Mouse (Mus musculus) retina, postnatal 7 days (tissue): ENCODE data around the gene Kbtbd12.
A peak's percentile ranks its signal among the peaks of the same experiment; 100 is the strongest.

ENCODE experiments used
- DNase-seq: peaks from one replicate; pipeline ENCODE4 v3.0.0-alpha.2; 2012; ENCODE audit warnings: low read depth, low spot score

Kbtbd12 gene

GRCm38 (mm10) chr6:88502030-88502970, 135.4 kb downstream of the Kbtbd12 start:
- no peak for DNase-seq

GRCm38 (mm10) chr6:88500405-88500767, 137.4 kb downstream of the Kbtbd12 start:
- DNase-seq = no peak

DNA sequence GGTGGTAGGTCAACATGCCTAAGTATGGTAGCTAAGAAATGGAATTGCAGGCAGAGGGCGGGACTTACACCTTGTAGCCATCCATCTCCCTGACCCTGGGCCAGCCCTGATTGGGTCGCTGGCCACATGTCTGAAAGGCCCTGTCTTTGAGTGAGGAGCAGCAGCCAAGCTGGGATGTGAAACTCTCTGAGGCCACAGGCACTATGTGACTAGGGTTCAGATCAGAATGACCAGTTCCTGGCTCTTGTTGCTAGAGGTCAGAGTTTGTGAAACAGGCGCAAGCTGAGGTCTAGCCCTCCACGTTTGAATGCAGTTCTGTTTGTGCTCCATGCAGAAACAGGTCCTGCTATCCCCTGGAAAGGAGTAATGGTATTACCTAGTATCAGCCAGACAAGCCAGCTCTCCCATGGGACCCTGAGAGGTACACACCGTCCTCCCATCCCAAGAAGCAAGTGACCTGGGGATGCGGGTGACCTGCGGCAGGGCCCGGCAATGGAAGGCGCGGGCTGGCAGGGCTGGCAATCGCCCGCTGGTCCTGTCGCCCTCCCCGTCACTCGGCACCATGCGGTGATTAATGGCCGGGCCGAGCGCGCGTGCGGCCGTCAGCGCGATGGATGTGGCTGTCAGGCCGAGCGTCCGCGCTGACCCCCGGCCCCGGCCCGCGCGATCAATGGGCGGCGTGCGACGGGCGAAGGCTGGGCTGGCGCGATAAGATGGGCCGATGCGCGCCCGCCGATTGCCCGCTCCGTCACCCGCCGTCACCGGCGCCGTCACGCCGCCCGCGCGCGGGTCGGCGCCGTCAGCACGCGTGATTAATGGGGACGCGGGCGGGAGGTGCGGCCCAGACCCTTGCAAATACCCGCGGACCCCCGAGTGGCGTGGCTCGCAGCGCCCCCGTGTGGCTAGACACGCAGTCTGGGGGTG, 138.0 kb downstream of the Kbtbd12 start:
- peak; percentile 58 for DNase-seq
